Mouse (Mus musculus) spleen, adult 2 months (tissue): ENCODE measurements around the gene Arhgap28. TPM values are rescaled to one million over a fixed set of nuclear protein-coding genes. Genes with fewer than 3 reads are reported as not detected.

Experiments
- DNase-seq, 2 experiments: peaks; one replicate each; pipeline versions ENCODE4 v3.0.0 to v3.0.0-alpha.2; 2012 to 2021; ENCODE audit warnings: low spot score in 2 of 2, low read depth in 1 of 2
- H3K27ac ChIP-seq: fragments of 200-500 bp; 2 replicates; pipeline ENCODE4 v1.5.1; 2012; ENCODE audit warnings: low read length, inconsistent platforms; ENCODE audit not compliant: insufficient read depth
- H3K27me3 ChIP-seq: fragments of 200-500 bp; 2 replicates; pipeline ENCODE4 v1.6.1; 2012; ENCODE audit warnings: mild to moderate bottlenecking, moderate library complexity, low read length, inconsistent platforms; ENCODE audit not compliant: control insufficient read depth, insufficient read depth
- H3K36me3 ChIP-seq: fragments of 200-500 bp; 2 replicates; pipeline ENCODE4 v1.6.1; 2012; ENCODE audit warnings: mild to moderate bottlenecking, low read length, inconsistent platforms; ENCODE audit not compliant: control insufficient read depth, insufficient read depth
- H3K4me1 ChIP-seq: fragments of 200-500 bp; 2 replicates; pipeline ENCODE4 v1.6.1; 2011; ENCODE audit warnings: inconsistent platforms; ENCODE audit not compliant: control insufficient read depth, insufficient read depth, insufficient read length
- H3K4me3 ChIP-seq: fragments of 200-500 bp; 2 replicates; pipeline ENCODE4 v1.5.1; 2011; ENCODE audit warnings: mild to moderate bottlenecking, inconsistent platforms; ENCODE audit not compliant: insufficient read depth, insufficient read length; ENCODE audit errors: extremely low read depth
- CTCF ChIP-seq: fragments of 200-500 bp; IDR thresholded peaks from 2 replicates; pipeline ENCODE4 v1.5.1; 2011; ENCODE audit warnings: mild to moderate bottlenecking, inconsistent platforms; ENCODE audit not compliant: insufficient read depth, insufficient read length, insufficient replicate concordance; ENCODE audit errors: extremely low read depth
- POLR2A ChIP-seq: fragments of 200-500 bp; IDR thresholded peaks from 2 replicates; pipeline ENCODE4 v1.6.1; 2011; ENCODE audit warnings: low read depth, low read length, inconsistent platforms
- WGBS: fragments of 180-500 bp; shearing (Covaris S2); methylation state at CpG from one replicate; pipeline ENCODE4 v1.1.7; 2018; 5-methylcytosine and 5-hydroxymethylcytosine counted together
- polyA plus RNA-seq: library from polyadenylated mRNA; depleted of rRNA; stranded (reverse); fragments of >200 nt; gene quantifications from 2 replicates; pipeline ENCODE4 v1.2.3, GENCODE M21; 2012

Gene Arhgap28
- polyA plus RNA-seq, 1 experiment, result 1.1 TPM

GRCm38 (mm10) chr17:67837351-67838090, 166.4 kb downstream of the Arhgap28 start:
- Histone ChIP-seq H3K27ac (no peak overlapping the region), H3K27me3 (no peaks in the 10 kb centered on the region), H3K4me3 (no peak overlapping the region), H3K4me1 (no peaks in the 10 kb centered on the region), H3K36me3 (no peaks in the 10 kb centered on the region)
- WGBS, result 62% methylated on average over 17 of the region's 17 CpGs
- TF ChIP-seq POLR2A, result no peak
- no peak for TF ChIP-seq CTCF
- DNase-seq, result no peak

GRCm38 (mm10) chr17:67836146-67836895, 167.6 kb downstream of the Arhgap28 start:
- no peaks in the 10 kb centered on the region for H3K4me1 ChIP-seq
- 89% methylated on average over 20 of the region's 20 CpGs for WGBS
- no peak overlapping the region for H3K4me3 ChIP-seq
- no peaks in the 10 kb centered on the region for H3K27me3 ChIP-seq
- TF ChIP-seq CTCF, result no peak
- no peak for TF ChIP-seq POLR2A
- no peak overlapping the region for H3K27ac ChIP-seq
- no peak for DNase-seq
- no peaks in the 10 kb centered on the region for H3K36me3 ChIP-seq

GRCm38 (mm10) chr17:67827431-67827830, 176.5 kb downstream of the Arhgap28 start:
- WGBS, result 87% methylated on average over 3 of the region's 3 CpGs
- Histone ChIP-seq H3K27me3 (no peaks in the 10 kb centered on the region), H3K4me1 (no peaks in the 10 kb centered on the region), H3K36me3 (no peaks in the 10 kb centered on the region), H3K27ac (no peak overlapping the region), H3K4me3 (no peak overlapping the region)
- no peak for TF ChIP-seq POLR2A
- no peak for TF ChIP-seq CTCF
- no peak for DNase-seq

GRCm38 (mm10) chr17:67816916-67817315, 187.0 kb downstream of the Arhgap28 start:
- Histone ChIP-seq H3K4me3 (no peak overlapping the region), H3K4me1 (no peaks in the 10 kb centered on the region), H3K27ac (no peak overlapping the region), H3K36me3 (no peaks in the 10 kb centered on the region), H3K27me3 (no peaks in the 10 kb centered on the region)
- 89% methylated on average over 10 of the region's 10 CpGs for WGBS
- DNase-seq, result no peak
- TF ChIP-seq CTCF, result no peak
- TF ChIP-seq POLR2A, result no peak

- H3K4me1 ChIP-seq, result no peaks in the 10 kb centered on the region
- WGBS, result 93% methylated on average over 11 of the region's 11 CpGs
- H3K36me3 ChIP-seq, result no peaks in the 10 kb centered on the region
- H3K27ac ChIP-seq, result no peak overlapping the region
- TF ChIP-seq POLR2A (no peak), CTCF (no peak)
- no peak for DNase-seq
- no peak overlapping the region for H3K4me3 ChIP-seq
- no peaks in the 10 kb centered on the region for H3K27me3 ChIP-seq
These were observed 188.2 kb downstream of the Arhgap28 start for GRCm38 (mm10) chr17:67815720-67816119.

GRCm38 (mm10) chr17:67813666-67814065, 190.3 kb downstream of the Arhgap28 start:
- whole genome bisulfite sequencing, result 88% methylated on average over 6 of the region's 6 CpGs
- H3K27ac ChIP-seq, result no peak overlapping the region
- TF ChIP-seq POLR2A (no peak), CTCF (no peak)
- no peak overlapping the region for H3K4me3 ChIP-seq
- H3K36me3 ChIP-seq, result no peaks in the 10 kb centered on the region
- no peak for DNase-seq
- no peaks in the 10 kb centered on the region for H3K4me1 ChIP-seq
- H3K27me3 ChIP-seq, result no peaks in the 10 kb centered on the region

- H3K4me3 ChIP-seq, result no peak overlapping the region
- 91% methylated on average over 16 of the region's 16 CpGs for WGBS
- no peaks in the 10 kb centered on the region for H3K4me1 ChIP-seq
- no peaks in the 10 kb centered on the region for H3K36me3 ChIP-seq
- DNase-seq, result no peak
- TF ChIP-seq CTCF (no peak), POLR2A (no peak)
- no peak overlapping the region for H3K27ac ChIP-seq
- no peaks in the 10 kb centered on the region for H3K27me3 ChIP-seq
These were observed 194.7 kb downstream of the Arhgap28 start for GRCm38 (mm10) chr17:67809171-67809570.
